Mouse (Mus musculus) G1E-ER4 (cell line): Measurements from ENCODE around the gene Grm5. TPM values are rescaled to one million over a fixed set of nuclear protein-coding genes. Genes with fewer than 3 reads are reported as not detected.

ENCODE experiments used
- GATA1 ChIP-seq: IDR thresholded peaks from one replicate; pipeline ENCODE4 v1.8.0; 2012; ENCODE audit warnings: low read length, inconsistent platforms
- polyA plus RNA-seq: library from polyadenylated mRNA; stranded (reverse); fragments of >175 nt; gene quantifications from 2 replicates; pipeline ENCODE4 v1.2.3, GENCODE M21; 2012

The Grm5 gene
- polyA plus RNA-seq, 1 experiment: not detected

GRCm38 (mm10) chr7:88054224-88054938 lies 470.4 kb downstream of the Grm5 start:
- no peak for TF ChIP-seq GATA1

GRCm38 (mm10) chr7:88056438-88056837 lies 472.5 kb downstream of the Grm5 start:
- TF ChIP-seq GATA1: no peak

GRCm38 (mm10) chr7:88091115-88091514 lies 507.1 kb downstream of the Grm5 start:
- no peak for TF ChIP-seq GATA1

- TF ChIP-seq GATA1: no peak
Observed at GRCm38 (mm10) chr7:88096536-88097107, 512.7 kb downstream of the Grm5 start.

GRCm38 (mm10) chr7:88097715-88098114 lies 513.7 kb downstream of the Grm5 start:
- TF ChIP-seq GATA1: no peak

- TF ChIP-seq GATA1: no peak
Observed at GRCm38 (mm10) chr7:88116724-88117409, 532.9 kb downstream of the Grm5 start.

- no peak for TF ChIP-seq GATA1
Observed at GRCm38 (mm10) chr7:88128080-88128848, 544.3 kb downstream of the Grm5 start.

- no peak for TF ChIP-seq GATA1
Observed at GRCm38 (mm10) chr7:88129536-88130487, 545.8 kb downstream of the Grm5 start.

DNA sequence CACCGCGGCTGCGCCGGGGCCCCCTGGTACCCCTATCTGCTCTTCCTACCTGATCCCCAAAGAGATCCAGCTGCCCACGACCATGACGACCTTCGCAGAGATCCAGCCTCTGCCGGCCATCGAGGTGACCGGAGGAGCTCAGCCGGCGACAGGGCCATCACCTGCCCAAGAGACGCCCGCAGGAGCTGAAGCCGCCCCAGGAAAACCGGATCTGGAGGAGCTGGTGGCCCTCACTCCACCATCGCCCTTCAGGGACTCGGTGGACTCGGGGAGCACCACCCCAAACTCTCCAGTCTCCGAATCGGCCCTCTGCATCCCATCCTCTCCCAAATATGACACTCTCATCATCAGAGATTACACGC lies 546.5 kb downstream of the Grm5 start:
- no peak for TF ChIP-seq GATA1

DNA sequence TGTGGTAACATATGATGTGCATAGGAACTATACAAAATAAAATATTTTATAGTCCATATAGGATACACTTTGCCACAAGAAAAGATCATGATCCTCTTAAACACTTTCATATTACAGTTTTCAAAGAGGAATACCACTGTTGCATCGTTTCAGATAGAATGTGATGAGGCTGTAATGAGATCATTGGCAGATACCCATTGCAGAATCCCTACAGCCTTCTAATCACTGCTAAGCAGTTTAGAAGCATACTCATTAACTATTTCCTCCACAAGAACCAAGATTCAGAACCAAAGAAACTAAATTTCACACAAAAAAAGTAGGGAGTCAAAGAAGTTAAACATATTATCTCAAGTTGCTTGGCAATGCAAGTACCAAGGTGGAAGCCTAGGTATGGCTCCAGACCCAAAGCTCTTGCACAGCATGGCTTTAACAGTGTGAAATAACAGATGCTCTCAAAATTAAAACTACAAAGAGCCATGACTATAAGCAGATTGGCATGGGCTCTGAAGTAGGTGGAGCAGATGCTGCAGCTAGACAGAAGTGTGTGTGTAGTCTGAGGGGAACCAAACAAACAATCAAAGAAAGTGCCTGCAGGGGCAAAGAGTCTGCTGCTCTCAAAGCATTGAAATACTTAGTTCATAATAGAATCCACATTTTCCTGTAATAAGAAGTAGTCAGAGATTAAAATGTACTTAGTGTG lies 575.7 kb downstream of the Grm5 start:
- no peak for TF ChIP-seq GATA1

- no peak for TF ChIP-seq GATA1
Observed at GRCm38 (mm10) chr7:88161586-88161985, 577.6 kb downstream of the Grm5 start.

Other genes with a start within 250 kb of the Grm5 start
- not detected in 2 replicates for gene Tyr, start 90.7 kb upstream of the Grm5 start, polyA plus RNA-seq